Mouse (Mus musculus) midbrain, embryonic 16.5 days (tissue): ENCODE measurements around the gene Abhd11. TPM values are rescaled to one million over a fixed set of nuclear protein-coding genes. Genes with fewer than 3 reads are reported as not detected.

Experiments used
- ATAC-seq: fragments of 200-750 bp; cut with Nextera tagmentation; 2 replicates; pipeline ENCODE4 v1.8.0; 2017; ENCODE audit warnings: moderate TSS enrichment
- H3K27ac ChIP-seq: fragments of 300-500 bp; sonication (generic); 2 replicates; pipeline ENCODE4 v1.5.1; 2014; ENCODE audit warnings: mild to moderate bottlenecking, low read length, mixed read lengths
- H3K27me3 ChIP-seq: fragments of 300-500 bp; sonication (generic); 2 replicates; pipeline ENCODE4 v1.6.1; 2014; ENCODE audit warnings: low read depth, low read length, mixed read lengths; ENCODE audit not compliant: control insufficient read depth, insufficient read depth
- H3K36me3 ChIP-seq: fragments of 300-500 bp; sonication (generic); 2 replicates; pipeline ENCODE4 v1.6.1; 2014; ENCODE audit warnings: mild to moderate bottlenecking, low read length, moderate library complexity, mixed read lengths; ENCODE audit not compliant: control insufficient read depth, insufficient read depth
- H3K4me1 ChIP-seq: fragments of 300-500 bp; sonication (generic); 2 replicates; pipeline ENCODE4 v1.6.1; 2014; ENCODE audit warnings: mild to moderate bottlenecking, low read length, mixed read lengths; ENCODE audit not compliant: control insufficient read depth, insufficient read depth
- H3K4me2 ChIP-seq: fragments of 300-500 bp; sonication (generic); 2 replicates; pipeline ENCODE4 v1.6.1; 2014; ENCODE audit warnings: mild to moderate bottlenecking, low read length, mixed read lengths
- H3K4me3 ChIP-seq: fragments of 300-500 bp; sonication (generic); 2 replicates; pipeline ENCODE4 v1.5.1; 2014; ENCODE audit warnings: low read depth, mild to moderate bottlenecking, low read length, moderate library complexity, mixed read lengths
- H3K9ac ChIP-seq: fragments of 300-500 bp; sonication (generic); 2 replicates; pipeline ENCODE4 v1.6.1; 2014; ENCODE audit warnings: low read depth, low read length, mixed read lengths
- H3K9me3 ChIP-seq: fragments of 300-500 bp; sonication (generic); replicated peaks from 2 replicates; pipeline ENCODE4 v1.6.1; 2014; ENCODE audit warnings: mild to moderate bottlenecking, low read length, mixed read lengths; ENCODE audit not compliant: control insufficient read depth, poor library complexity, severe bottlenecking
- WGBS: fragments of 180-500 bp; shearing (Covaris S2); extraction: QIAGEN DNeasy Blood & Tissue Kit; methylation state at CpG from one replicate; pipeline ENCODE4 v1.1.7; 2014; 5-methylcytosine and 5-hydroxymethylcytosine counted together
- polyA plus RNA-seq: library from polyadenylated mRNA; unstranded; fragments of >200 nt; fragmentation: Nextera tagmentation; extraction: Ambion mirVana; gene quantifications from 2 replicates; pipeline ENCODE4 v1.2.1, GENCODE M21; 2015

Gene Abhd11
- polyA plus RNA-seq, 1 experiment from 2014 or later, result 81.5 TPM

- Histone ChIP-seq H3K27ac (no peak overlapping the region), H3K27me3 (no peaks in the 10 kb centered on the region), H3K4me1 (peaks cover 22% of the 10 kb centered on the region), H3K4me2 (peak overlapping the region; percentile 21; the same call in 1 of the 2 replicates), H3K4me3 (0 out of 2 replicates have a peak overlapping the region, but pooled peaks have one; percentile 6), H3K36me3 (no peaks in the 10 kb centered on the region), H3K9ac (peak overlapping the region; percentile 39), H3K9me3 (no peaks in the 10 kb centered on the region)
- 26% methylated on average over 26 of the region's 26 CpGs for WGBS
- ATAC-seq, result no peak
Observed at GRCm38 (mm10) chr5:135011809-135012613, 3.1 kb downstream of the Abhd11 start.

GRCm38 (mm10) chr5:135012671-135013441 is 3.9 kb downstream of the Abhd11 start:
- no peaks in the 10 kb centered on the region for H3K9me3 ChIP-seq
- peaks cover 22% of the 10 kb centered on the region for H3K4me1 ChIP-seq
- no peaks in the 10 kb centered on the region for H3K36me3 ChIP-seq
- ATAC-seq, result no peak
- no peak overlapping the region for H3K4me3 ChIP-seq
- H3K27ac ChIP-seq, result no peak overlapping the region
- H3K4me2 ChIP-seq, result no peak overlapping the region; the same call in 1 of the 2 replicates
- no peaks in the 10 kb centered on the region for H3K27me3 ChIP-seq
- H3K9ac ChIP-seq, result no peak overlapping the region
- WGBS, result 6% methylated on average over 16 of the region's 16 CpGs

- H3K4me3 ChIP-seq, result no peak overlapping the region
- H3K9ac ChIP-seq, result no peak overlapping the region
- no peak overlapping the region for H3K27ac ChIP-seq
- H3K4me2 ChIP-seq, result no peak overlapping the region
- peaks cover 18% of the 10 kb centered on the region for H3K4me1 ChIP-seq
- no peaks in the 10 kb centered on the region for H3K36me3 ChIP-seq
- H3K27me3 ChIP-seq, result no peaks in the 10 kb centered on the region
- 14% methylated on average over 7 of the region's 7 CpGs for WGBS
- H3K9me3 ChIP-seq, result no peaks in the 10 kb centered on the region
- ATAC-seq, result no peak
Observed at GRCm38 (mm10) chr5:135015497-135015896, 6.5 kb downstream of the Abhd11 start.

- peaks cover 10% of the 10 kb centered on the region for H3K4me1 ChIP-seq
- H3K27ac ChIP-seq, result no peak overlapping the region
- H3K27me3 ChIP-seq, result no peaks in the 10 kb centered on the region
- ATAC-seq, result no peak
- no peaks in the 10 kb centered on the region for H3K36me3 ChIP-seq
- H3K4me2 ChIP-seq, result no peak overlapping the region
- 68% methylated on average over 4 of the region's 4 CpGs for WGBS
- no peak overlapping the region for H3K9ac ChIP-seq
- H3K9me3 ChIP-seq, result no peaks in the 10 kb centered on the region
- no peak overlapping the region for H3K4me3 ChIP-seq
Observed at GRCm38 (mm10) chr5:135016224-135016759, 7.3 kb downstream of the Abhd11 start.

- H3K4me3 ChIP-seq, result no peak overlapping the region
- H3K4me2 ChIP-seq, result no peak overlapping the region
- no peaks in the 10 kb centered on the region for H3K9me3 ChIP-seq
- no peak overlapping the region for H3K9ac ChIP-seq
- WGBS, result 73% methylated on average over 6 of the region's 6 CpGs
- no peaks in the 10 kb centered on the region for H3K27me3 ChIP-seq
- no peak for ATAC-seq
- no peaks in the 10 kb centered on the region for H3K36me3 ChIP-seq
- H3K27ac ChIP-seq, result no peak overlapping the region
- H3K4me1 ChIP-seq, result peaks cover 20% of the 10 kb centered on the region
Observed at GRCm38 (mm10) chr5:135021814-135022213, 12.9 kb downstream of the Abhd11 start.

- no peaks in the 10 kb centered on the region for H3K9me3 ChIP-seq
- H3K4me1 ChIP-seq, result peaks cover 20% of the 10 kb centered on the region
- WGBS, result under 1% methylated on average over 61 of the region's 61 CpGs
- ATAC-seq, result peak; percentile 94
- H3K4me3 ChIP-seq, result peak within 1 kb of the TSS; percentile 75
- H3K27me3 ChIP-seq, result no peaks in the 10 kb centered on the region
- H3K27ac ChIP-seq, result peak within 1 kb of the TSS; percentile 47
- no peaks in the 10 kb centered on the region for H3K36me3 ChIP-seq
- H3K9ac ChIP-seq, result peak within 1 kb of the TSS; percentile 83
- H3K4me2 ChIP-seq, result peak within 1 kb of the TSS; percentile 89
Observed at GRCm38 (mm10) chr5:135023344-135024173, 14.6 kb downstream of the Abhd11 start, which contains the start of gene Stx1a. TSS of gene Stx1a (plus strand) at chr5:135023482.

- Histone ChIP-seq H3K27ac (no peak overlapping the region), H3K4me2 (peak overlapping the region; percentile 89), H3K36me3 (no peaks in the 10 kb centered on the region), H3K9me3 (no peaks in the 10 kb centered on the region), H3K9ac (no peak overlapping the region), H3K4me3 (peak overlapping the region; percentile 75; the same call in 1 of the 2 replicates), H3K4me1 (peaks cover 24% of the 10 kb centered on the region), H3K27me3 (no peaks in the 10 kb centered on the region)
- WGBS, result 81% methylated on average over 11 of the region's 11 CpGs
- ATAC-seq, result no peak
Observed at GRCm38 (mm10) chr5:135024665-135025224, 15.8 kb downstream of the Abhd11 start.

- H3K9me3 ChIP-seq, result no peaks in the 10 kb centered on the region
- no peaks in the 10 kb centered on the region for H3K36me3 ChIP-seq
- no peaks in the 10 kb centered on the region for H3K27me3 ChIP-seq
- no peak for ATAC-seq
- WGBS, result 23% methylated on average over 7 of the region's 7 CpGs
- peaks cover 24% of the 10 kb centered on the region for H3K4me1 ChIP-seq
- H3K27ac ChIP-seq, result no peak overlapping the region
- H3K9ac ChIP-seq, result peak overlapping the region; percentile 31
- no peak overlapping the region for H3K4me3 ChIP-seq
- H3K4me2 ChIP-seq, result peak overlapping the region; percentile 25; the same call in 1 of the 2 replicates
Observed at GRCm38 (mm10) chr5:135025899-135026298, 16.9 kb downstream of the Abhd11 start.
